Mouse (Mus musculus) cerebellum, postnatal 4 days (tissue): Measurements from ENCODE around the gene Slc17a6.

ENCODE experiments used
- DNase-seq, 2 experiments: peaks; one replicate each; pipeline ENCODE4 v3.0.0; 2022; ENCODE audit warnings: low spot score in 2 of 2, mixed read lengths in 1 of 2

Gene Slc17a6

DNA sequence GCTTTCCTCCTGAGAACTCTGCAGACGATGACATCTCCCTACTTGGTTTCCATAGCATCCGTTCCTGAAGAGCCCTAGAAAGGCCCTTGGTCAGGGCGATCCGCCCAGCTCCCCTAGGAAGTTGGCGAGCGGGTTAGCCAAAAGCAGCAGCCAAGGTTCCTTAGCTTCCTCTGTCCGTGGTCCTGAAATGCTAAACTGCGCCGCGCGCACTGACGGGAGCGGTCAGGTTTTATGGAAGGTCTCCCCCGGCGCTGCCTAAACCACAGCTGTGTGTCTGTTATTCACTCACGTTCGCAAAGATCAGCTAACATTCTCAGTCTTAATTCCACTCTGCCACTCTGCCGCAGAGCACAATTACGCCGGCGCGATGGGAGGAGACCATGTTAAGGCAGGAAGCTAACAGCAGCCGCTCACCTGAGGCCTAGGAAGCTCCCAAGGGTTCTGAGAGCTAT is at the start of gene Slc17a6:
Slc17a6 (plus strand) TSS at position 313 of the 452 bp plus-strand sequence.
- DNase-seq = peak; percentile 37 to 74

DNA sequence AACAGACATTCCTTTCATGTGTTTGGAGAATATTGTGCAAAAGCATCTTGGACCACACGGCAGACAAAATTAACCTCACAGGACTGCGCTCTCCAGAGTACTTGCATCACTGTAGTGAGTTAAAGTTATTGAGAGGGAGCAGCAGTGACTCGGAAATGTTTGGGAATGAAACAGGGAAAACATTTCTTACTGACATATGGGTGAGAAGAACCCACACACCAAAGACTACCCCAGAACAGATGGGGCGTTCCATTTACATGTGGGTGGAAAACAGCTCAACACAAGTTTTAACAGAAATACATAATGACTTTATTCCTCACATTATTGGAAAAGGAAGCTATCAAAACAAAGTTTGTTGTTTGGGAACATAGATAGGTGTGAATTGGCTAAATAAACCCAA is 21.8 kb upstream of the Slc17a6 start:
- DNase-seq = no peak

DNA sequence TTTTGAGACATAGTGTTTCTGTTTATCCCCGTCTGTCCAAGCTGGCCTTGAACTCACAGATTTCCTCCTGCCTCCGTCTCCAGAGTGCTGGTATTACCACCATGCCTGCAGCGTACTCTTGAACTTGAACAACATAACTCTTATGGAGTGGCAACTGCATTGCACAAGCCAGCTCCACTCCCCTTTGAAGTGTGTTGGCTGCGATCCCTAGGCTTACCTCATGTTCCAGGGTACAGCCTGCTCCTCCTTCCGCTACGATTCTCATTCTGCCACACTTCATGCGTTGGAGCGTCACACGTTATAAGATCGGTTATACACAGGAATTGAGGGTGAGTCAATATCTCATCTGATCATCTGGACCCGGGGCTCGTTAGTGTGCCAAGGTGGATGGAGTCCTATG is 18.1 kb upstream of the Slc17a6 start:
- DNase-seq = no peak

DNA sequence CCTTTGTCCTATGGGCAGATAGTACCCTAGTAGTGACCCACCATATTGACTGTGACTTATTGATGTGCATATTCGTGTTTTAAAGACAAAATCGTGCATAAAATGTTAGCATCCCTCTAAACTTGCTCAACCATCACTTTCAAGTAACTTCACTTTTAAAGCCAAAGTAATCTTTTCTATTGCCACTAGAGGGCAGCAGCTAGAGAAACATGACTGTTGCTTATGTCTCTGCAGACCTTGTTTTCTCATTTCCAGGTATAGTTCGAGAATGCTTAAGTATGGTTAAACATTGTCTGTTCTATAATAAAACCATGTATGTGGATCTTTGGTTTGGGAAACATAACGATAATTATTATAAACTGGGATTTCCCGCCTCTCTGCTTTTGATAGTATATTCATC is 7.4 kb upstream of the Slc17a6 start:
- DNase-seq = no peak

DNA sequence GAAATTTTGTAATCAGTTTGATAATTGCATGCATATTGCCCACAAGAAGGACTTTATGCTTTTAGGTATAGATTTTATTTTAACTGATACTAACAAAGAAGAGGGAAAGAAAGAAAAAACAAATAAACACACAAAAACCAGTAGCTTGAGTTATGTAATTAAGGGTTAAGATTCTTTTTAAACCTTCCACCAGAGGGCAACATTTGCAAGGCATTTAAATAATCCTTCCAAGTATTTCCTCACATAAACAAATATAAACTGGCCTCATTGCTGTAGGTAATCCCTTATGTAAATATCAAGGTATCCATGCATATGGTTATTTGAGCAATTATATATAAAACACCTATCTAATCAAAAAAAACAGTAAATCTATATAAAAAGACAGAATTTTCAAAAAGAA is 3.9 kb upstream of the Slc17a6 start:
- no peak for DNase-seq

DNA sequence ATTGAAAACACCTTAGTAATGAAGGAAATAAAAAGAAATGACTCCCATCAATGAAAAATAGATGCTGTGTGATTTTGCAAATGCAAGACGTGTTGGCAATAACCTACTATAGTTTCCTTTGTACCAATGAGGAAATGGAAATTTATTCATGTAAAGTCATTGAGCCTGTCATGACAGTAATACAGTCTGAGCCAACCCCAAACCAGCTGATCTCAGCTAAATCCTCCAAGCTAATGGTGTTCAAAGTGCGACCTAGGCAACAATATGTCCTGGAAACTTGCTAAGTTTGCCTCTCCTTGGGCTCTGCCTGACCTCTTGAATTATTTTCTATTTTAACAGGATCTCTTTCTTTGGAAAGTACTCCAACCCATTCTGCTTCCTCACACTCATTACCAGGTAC is 3.4 kb upstream of the Slc17a6 start:
- no peak for DNase-seq

DNA sequence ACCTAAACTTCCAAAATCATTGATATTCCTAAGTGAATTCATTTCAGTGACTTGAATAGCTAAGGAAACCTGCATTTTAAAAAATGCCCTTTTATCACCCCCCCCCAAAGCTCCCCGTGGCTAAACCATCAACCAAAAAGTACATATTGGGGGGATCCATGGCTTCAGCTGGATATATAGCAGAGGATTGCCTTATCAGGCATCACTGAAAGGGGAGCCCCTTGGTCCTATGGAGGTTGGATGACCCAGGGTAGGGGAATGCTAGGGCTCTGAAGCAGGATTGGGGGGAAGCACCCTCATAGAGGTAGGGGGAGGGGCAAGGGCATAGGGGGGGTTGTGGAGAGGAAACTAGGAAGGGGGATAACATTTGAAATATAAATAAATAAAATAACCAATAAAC is 1.8 kb upstream of the Slc17a6 start:
- DNase-seq = no peak

DNA sequence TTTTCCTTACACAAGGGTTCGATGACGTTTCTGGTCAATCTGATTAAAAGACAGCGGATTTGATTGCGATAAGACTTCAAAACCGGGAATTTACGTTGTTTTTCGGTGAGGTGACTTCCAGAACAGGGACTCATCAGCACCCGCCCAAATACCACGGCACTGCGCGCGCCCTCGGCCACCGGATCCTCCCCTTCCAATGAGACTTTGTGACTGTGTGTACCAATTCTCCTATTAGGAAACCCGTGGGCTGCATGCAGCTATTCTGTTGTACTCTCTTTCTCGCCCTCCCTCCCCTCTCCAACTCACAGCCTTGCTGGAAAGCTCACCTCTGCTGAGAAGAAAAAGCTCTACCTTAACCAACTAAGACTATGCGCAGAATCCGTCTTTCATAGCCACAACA is 390 bp downstream of the Slc17a6 start:
- DNase-seq = peak in 1 of 2 experiments; percentile 32

DNA sequence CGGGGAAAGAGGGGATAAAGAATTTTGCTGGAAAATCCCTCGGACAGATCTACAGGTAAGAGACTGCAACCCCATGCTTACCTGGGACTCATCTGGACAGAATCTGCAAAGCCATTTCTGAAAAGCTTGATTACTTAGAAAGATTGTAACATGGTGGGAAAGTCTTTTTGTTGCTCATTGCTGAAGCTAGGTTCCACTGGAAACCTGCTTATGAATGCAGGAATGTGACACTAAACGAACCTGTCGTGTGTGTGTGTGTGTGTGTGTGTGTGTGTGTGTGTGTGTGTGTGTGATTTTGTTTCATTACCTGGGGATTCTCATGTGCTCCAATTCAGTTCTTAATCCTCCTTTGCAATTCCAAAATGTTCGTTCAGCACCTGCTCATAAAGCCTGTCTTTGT is 860 bp downstream of the Slc17a6 start:
- DNase-seq = no peak

DNA sequence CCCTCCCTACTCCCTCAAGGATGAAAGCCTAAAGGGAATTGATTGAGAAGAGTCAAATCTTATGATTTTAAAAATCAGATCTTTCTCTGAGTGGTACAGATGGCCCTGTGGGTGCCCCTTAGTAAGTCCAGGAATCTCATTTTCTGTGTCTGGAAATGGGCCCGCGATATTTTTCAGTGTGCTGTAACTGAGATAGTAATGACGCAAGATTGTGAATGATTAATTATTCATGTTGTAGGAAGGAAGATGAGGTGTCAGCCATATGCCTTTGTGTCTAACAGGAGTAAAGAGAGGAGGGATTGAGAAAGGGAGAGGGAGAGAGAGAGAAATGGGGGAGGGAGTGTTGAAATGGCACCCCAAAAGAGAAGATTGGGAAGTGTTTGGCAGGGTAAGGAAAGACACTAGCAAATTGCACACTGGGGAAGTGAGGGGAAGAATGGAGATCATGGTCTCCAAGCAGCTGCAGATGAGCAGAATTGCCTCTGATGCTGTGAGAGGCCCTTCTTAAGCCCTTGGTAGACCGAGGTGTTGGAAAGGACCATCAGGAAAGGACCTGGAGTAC is 2.6 kb downstream of the Slc17a6 start:
- DNase-seq = no peak

DNA sequence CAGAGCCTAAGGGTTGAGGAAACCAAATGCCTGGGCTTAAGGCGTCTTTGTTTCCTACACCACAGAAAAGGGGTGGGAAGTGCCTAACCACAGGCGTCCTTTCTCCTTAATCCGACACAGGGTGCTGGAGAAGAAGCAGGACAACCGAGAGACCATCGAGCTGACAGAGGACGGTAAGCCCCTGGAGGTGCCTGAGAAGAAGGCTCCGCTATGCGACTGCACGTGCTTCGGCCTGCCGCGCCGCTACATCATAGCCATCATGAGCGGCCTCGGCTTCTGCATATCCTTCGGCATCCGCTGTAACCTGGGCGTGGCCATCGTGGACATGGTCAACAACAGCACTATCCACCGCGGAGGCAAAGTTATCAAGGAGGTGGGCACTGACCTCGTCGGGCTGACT is 3.4 kb downstream of the Slc17a6 start:
- peak in 1 of 2 experiments; percentile 30 for DNase-seq

DNA sequence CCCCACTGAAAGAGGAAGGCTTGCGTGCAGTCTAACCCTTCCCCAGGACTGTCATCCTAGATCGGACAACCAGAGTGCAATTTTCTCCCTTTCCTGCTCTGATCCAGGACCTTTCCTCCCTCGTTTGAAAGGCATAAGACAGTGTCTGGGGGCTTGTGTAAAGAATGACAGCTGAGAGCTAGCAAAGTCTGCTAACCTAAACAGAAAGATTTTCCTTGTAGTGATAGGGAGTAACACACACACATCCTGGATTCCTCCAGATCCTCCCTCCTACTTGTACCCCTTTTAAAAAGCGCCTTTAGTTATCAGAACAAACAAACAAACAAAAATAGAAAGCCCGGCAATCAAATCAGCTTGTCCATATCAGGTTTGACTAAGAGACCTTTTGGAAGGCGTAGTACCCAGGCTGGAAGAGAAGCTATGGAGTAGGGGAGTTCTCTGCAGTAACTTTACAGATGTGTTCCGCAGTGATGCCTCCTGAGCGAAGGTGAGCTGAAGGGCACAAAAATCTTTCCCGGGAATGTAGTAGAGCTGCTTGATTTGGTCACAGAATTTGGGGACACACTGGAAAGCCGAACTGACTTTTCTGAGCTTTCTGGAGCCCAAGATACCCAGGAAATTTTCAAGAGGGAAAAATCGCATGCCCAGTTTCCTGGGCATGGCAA is 3.9 kb downstream of the Slc17a6 start:
- no peak for DNase-seq

DNA sequence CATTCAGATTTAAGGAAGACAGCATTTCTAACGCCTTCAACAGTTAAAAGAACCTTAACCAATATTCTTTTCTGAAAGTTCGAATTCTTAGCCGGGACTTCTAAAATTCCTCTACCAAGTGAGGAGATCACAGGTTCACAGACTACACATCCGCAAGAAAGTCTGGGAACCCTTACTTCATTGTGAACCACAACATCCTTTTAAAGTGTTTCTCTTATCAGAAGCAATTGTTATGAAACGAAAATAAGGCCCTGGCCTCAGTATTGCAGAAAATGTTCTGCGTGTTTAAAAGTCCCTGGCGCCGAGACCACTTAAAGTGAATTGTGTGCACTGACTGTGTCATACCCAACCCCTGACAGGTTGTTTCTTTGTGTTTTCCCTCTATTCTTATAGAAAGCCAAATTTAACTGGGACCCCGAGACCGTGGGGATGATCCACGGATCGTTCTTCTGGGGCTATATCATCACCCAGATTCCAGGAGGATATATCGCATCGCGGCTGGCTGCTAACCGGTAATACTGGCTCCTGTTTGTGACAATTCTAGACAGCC is 4.7 kb downstream of the Slc17a6 start:
- no peak for DNase-seq

DNA sequence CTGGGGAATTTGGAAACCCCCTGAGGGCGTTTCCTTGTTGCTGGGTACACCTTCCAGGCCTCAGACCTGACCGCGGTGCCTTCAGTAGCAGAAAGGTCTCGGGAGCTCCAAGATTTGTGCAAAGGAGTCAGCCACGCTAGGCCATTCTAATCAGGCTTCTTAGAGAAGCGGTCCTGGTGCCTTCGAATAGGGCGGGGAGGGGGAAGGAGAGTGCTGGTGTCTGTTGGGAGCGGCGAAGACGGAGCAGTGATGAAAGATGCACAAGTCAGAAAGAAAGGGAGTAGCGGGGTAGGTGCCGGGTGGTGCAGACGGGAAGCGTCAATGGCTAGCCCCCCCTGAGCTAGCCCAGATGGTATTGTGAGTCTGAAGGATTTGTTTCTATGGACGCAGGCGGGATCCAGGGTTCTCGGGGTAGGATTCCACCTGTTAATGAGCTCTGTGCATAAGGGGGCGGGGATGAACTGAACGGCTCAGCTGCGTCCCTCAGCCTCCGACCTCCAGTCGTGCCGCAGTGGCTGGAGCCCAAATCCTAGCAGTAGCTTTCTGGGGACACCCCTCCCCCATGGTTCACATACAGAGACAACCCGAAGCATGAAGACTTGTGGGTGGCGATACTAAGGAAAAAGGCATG is 5.3 kb downstream of the Slc17a6 start:
- peak in 1 of 2 experiments; percentile 44 for DNase-seq

DNA sequence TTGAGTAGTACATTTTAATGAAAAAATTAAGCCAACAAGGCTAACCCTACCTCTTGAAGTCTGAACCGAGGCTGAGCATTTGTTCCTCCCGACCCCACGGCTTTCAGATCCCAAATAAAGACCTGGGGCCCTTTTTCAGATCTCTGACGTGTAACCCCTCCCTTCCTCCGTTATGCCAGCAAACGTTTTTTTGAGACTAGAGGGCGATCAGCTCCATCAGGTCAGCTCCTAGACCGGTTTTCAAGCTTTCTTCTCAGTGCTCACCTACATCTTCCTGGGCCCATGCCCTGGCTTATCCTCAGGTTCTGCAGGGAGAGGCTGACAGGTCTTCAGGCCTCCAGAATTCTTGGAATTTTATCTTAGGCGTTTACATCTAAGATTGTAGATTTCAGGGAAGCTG is 5.9 kb downstream of the Slc17a6 start:
- DNase-seq = no peak

DNA sequence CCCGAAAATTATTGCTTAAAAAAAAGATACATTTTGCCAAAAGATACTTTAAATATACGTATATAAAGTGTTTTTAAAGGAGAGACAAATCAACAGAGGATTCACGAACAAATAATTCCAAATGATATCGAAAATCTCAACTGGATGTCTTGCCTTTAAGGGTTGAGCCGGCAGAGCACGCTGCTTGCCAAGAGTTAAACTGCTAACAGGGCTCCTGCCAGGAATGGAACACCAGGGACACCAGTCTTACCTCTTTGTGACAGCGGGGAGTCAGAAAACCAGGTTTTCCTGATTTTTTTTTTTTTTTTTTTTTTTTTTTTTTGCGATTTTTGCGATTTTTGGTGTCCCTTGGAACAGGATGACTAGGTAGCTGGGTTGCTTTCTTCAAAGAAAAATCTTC is 6.5 kb downstream of the Slc17a6 start:
- DNase-seq = no peak

DNA sequence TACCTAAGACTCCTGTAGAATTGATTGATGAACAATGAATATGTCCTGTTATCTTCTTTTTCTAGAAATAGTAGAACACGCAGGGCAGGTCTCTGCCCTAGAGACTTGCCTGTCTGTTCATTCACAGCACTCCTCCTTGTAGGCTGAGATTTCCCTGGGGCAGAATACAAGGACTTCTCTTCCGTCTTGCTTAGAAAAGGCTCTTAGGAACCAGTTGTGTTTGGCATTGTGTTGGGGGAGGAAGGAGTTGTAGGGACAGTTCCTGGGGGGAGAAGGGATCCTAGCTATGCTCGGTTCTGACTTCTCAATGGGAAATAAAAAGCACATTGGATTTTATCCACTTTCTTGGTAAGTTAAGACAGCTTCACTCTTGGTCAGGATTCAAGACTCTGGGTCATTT is 7.4 kb downstream of the Slc17a6 start:
- no peak for DNase-seq

DNA sequence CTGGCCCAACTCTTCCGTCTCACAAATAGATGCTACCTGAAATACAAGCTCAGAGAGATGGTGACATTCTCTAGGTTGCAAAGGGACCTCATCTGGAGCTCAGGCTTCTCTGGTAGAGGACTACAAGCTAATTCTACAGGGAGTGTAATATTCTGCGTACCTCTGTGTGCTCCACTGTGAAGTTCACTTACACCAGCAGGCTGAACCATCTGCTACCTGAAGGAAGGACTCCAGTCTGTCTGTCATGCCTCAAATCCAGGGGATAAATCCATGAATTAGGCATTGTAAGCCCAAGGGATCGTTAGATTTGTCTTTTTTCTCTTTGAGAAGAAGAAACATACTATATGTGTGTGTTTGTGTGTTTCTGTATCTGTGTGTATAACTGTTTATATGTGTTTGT is 9.4 kb downstream of the Slc17a6 start:
- DNase-seq = no peak

DNA sequence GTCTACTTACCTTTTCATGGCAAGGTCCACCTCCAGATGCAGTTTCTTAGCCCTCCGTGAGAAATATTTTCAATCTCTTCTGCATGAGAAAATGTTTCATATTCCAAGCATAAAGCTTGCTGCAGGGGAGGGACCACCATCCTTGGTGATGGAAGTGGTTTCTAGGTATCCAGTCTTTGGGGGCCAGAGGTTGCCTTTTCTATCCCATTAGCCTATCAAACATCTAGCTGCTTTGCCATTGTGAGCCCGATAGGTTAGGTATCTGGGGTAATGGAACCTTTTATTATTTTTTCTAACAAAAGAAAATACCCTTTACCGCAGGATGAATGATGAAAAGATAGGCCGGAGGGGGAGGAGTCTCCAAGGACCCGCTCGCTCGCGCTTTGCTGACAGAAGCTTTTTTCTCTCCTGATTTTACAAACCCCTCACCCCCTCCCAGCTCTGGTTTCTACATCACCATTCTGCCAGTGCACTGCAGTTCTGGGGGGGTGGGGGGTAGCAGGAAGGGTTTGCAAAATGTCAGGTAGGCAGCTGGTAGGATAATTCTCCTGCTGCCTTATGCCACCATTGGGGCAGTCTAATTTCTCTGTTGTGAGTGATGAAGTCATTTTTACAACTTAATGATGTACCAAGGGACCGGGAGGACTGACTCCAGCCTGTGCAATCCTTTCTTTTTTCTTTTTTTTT is 10.9 kb downstream of the Slc17a6 start:
- peak in 1 of 2 experiments; percentile 4 for DNase-seq

DNA sequence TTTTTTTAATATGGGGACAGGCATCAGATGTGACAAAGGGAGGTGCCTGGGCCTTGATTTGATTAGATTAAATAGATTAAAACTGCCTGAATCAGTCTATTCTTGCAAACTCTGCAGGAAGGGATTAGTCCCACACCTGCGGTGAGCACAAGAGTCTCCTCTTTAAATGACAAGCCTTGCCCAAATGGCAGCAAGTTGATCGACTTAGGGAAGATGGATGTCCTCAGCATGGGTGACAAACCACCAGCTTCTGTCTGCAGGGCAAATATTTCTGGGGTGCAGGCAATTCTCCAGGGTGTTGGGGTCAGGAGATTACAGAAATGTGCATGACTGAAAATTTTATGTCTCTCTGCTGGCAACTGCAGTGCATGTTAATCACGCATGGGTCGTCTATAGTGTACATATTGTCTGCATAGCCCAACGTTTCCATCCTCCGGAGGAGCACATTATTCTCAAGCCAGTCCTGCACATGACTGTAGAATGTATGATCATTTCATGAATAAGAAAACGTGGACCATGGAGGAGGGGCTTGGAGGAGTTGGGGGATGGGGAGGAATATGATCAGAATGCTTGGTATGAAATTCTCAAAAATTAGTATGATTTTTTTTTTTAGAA is 11.5 kb downstream of the Slc17a6 start:
- DNase-seq = no peak

DNA sequence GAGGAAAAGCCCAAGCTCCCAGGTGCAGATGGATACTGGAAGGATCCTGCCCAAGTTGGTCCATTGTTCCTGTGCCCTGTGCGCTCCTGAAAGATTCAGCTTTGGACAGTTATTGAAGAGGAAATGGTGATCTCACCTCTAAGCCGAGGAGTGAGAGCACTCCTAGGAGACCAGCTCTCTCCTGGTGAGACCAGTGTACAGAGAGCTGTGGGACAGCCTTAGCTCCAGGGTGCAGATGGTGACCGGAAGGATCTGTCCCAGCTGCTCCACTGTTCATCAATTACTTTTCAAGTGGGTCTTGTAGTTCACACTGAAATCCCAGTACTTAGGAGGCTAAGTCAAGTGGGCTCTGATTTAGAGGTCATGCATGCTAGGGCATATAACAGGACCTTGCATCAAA is 35.3 kb downstream of the Slc17a6 start:
- no peak for DNase-seq

DNA sequence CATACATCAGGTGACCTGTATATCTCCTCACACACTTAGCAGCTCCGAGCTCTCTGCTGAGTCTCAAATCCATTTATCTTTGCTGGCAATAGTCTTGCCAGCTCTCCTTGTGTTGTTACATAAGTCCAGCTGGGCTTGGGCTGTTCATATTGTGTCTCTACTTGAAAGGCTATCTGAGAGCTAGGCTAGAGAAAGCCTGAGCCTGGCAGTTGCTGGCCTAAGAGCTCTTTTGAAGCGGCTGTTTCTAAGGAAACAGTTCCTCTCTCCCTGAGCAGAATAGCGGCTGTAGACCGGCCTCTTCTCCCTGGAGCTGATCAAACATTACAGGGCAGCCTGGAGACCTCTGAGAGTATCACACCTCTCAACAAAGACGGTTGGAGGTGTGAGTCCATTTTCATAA is 40.6 kb downstream of the Slc17a6 start:
- peak in 1 of 2 experiments; percentile 1 for DNase-seq
